Mouse (Mus musculus) midbrain, embryonic 14.5 days (tissue): ENCODE data around the gene Fndc7. TPM values are rescaled to one million over a fixed set of nuclear protein-coding genes. Genes with fewer than 3 reads are reported as not detected.

ENCODE experiments used
- ATAC-seq: fragments of 200-750 bp; cut with Nextera tagmentation; 2 replicates; pipeline ENCODE4 v1.8.0; 2017; ENCODE audit warnings: moderate number of reproducible peaks, moderate library complexity; ENCODE audit not compliant: low FRiP score, low TSS enrichment
- DNase-seq: peaks from one replicate; pipeline ENCODE4 v3.0.0-alpha.2; 2015
- H3K27ac ChIP-seq: fragments of 300-500 bp; sonication (generic); replicated peaks from 2 replicates; pipeline ENCODE4 v1.5.1; 2014; ENCODE audit warnings: mild to moderate bottlenecking, low read depth, low read length, moderate library complexity
- H3K27me3 ChIP-seq: fragments of 300-500 bp; sonication (generic); 2 replicates; pipeline ENCODE4 v1.6.1; 2014; ENCODE audit warnings: low read length, control low read depth, mixed read lengths; ENCODE audit not compliant: control insufficient read depth, insufficient read depth
- H3K36me3 ChIP-seq: fragments of 300-500 bp; sonication (generic); 2 replicates; pipeline ENCODE4 v1.6.1; 2014; ENCODE audit warnings: low read length, control low read depth; ENCODE audit not compliant: control insufficient read depth, insufficient read depth
- H3K4me1 ChIP-seq: fragments of 300-500 bp; sonication (generic); 2 replicates; pipeline ENCODE4 v1.6.1; 2014; ENCODE audit warnings: mild to moderate bottlenecking, antibody characterized with exemption, low read length, control low read depth; ENCODE audit not compliant: control insufficient read depth, insufficient read depth
- H3K4me2 ChIP-seq: fragments of 300-500 bp; sonication (generic); 2 replicates; pipeline ENCODE4 v1.6.1; 2014; ENCODE audit warnings: mild to moderate bottlenecking, low read length, moderate library complexity
- H3K4me3 ChIP-seq: fragments of 300-500 bp; sonication (generic); replicated peaks from 2 replicates; pipeline ENCODE4 v1.5.1; 2014; ENCODE audit warnings: low read depth, low read length
- H3K9ac ChIP-seq: fragments of 300-500 bp; sonication (generic); replicated peaks from 2 replicates; pipeline ENCODE4 v1.6.1; 2014; ENCODE audit warnings: mild to moderate bottlenecking, low read length, moderate library complexity
- H3K9me3 ChIP-seq: fragments of 300-500 bp; sonication (generic); 2 replicates; pipeline ENCODE4 v1.6.1; 2016; ENCODE audit warnings: low read length, control low read depth, mixed read lengths; ENCODE audit not compliant: control insufficient read depth
- WGBS: fragments of 180-500 bp; shearing (Covaris S2); extraction: QIAGEN DNeasy Blood & Tissue Kit; methylation state at CpG from one replicate; pipeline ENCODE4 v1.1.7; 2014; 5-methylcytosine and 5-hydroxymethylcytosine counted together
- polyA plus RNA-seq: library from polyadenylated mRNA; unstranded; fragments of >200 nt; fragmentation: Nextera tagmentation; extraction: Ambion mirVana; gene quantifications from 2 replicates; pipeline ENCODE4 v1.2.1, GENCODE M21; 2014

The Fndc7 gene
- polyA plus RNA-seq, 1 experiment from 2014 or later = not detected

DNA sequence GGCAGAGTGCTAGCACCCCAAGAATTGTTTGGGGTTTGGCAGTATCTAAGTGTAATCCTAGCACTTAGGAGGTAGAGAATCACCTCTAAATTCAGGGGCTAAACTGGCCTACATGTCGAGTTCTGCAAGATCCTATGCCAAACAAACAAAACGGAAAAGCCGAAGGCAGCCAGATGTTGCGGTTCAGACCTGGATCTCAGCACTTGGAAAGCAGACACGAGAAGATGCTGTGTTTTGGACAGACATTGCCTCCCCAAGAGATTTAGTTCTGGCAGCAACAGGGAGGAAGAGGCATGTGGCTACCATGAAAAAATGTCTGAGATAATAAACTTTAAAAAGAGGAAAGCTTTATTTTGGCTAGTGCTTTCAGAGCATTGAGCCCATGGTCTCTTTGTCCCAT is 10.9 kb upstream of the Fndc7 start:
- DNase-seq = no peak
- peaks cover 40% of the 10 kb centered on the region for H3K36me3 ChIP-seq
- no peak overlapping the region for H3K4me3 ChIP-seq
- H3K9ac ChIP-seq = no peak overlapping the region
- no peak overlapping the region for H3K4me2 ChIP-seq
- ATAC-seq = no peak
- no peaks in the 10 kb centered on the region for H3K4me1 ChIP-seq
- H3K9me3 ChIP-seq = no peaks in the 10 kb centered on the region
- no peak overlapping the region for H3K27ac ChIP-seq
- 77% methylated on average over 5 of the region's 5 CpGs for WGBS
- no peaks in the 10 kb centered on the region for H3K27me3 ChIP-seq

DNA sequence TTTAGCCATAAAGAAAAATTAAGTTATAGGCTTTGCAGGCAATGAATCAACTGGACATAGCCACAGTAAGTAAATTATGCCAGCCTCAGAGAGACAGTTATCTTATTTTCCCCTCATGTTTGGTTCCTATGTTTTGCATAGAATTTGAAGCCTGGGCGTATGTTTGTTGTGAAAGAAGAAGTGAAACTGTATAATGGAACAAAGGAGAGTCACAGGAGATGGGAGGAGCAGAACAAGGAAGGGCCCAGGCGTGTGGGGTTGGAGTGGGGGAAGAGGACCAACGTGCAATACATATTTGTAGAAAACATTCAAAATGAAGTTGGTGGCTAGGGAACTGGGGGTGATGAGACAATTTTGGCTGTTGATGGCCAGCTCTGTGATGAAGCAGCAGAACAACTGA is 10.3 kb upstream of the Fndc7 start:
- peaks cover 35% of the 10 kb centered on the region for H3K36me3 ChIP-seq
- H3K4me3 ChIP-seq = no peak overlapping the region
- no peak for ATAC-seq
- no peak overlapping the region for H3K9ac ChIP-seq
- no peaks in the 10 kb centered on the region for H3K27me3 ChIP-seq
- DNase-seq = no peak
- 94% methylated on average over 3 of the region's 3 CpGs for WGBS
- H3K27ac ChIP-seq = no peak overlapping the region
- H3K4me1 ChIP-seq = no peaks in the 10 kb centered on the region
- H3K9me3 ChIP-seq = no peaks in the 10 kb centered on the region
- H3K4me2 ChIP-seq = no peak overlapping the region

DNA sequence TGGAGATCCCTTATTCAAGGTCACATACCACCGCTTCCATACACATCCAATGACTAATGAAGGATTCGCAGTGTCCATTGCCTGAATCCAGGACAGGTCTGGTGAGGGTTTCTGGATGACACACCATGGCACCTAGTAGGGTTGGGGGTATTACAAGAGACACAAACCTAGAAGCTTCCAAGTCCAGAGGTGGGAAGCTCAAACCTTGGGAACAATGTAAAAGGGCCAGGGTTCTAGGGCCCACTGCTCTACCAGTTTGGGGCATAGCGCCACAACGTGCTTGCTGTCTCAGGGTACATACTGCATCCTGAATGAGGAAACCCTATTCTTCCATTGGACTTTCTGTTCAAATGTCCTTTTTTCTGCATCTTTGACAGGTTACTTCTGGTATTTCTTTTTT is 8.8 kb upstream of the Fndc7 start:
- no peak overlapping the region for H3K4me3 ChIP-seq
- H3K4me2 ChIP-seq = no peak overlapping the region
- H3K4me1 ChIP-seq = no peaks in the 10 kb centered on the region
- H3K9ac ChIP-seq = no peak overlapping the region
- 97% methylated on average over 4 of the region's 4 CpGs for WGBS
- ATAC-seq = no peak
- peaks cover 20% of the 10 kb centered on the region for H3K36me3 ChIP-seq
- H3K27ac ChIP-seq = no peak overlapping the region
- no peaks in the 10 kb centered on the region for H3K9me3 ChIP-seq
- DNase-seq = no peak
- H3K27me3 ChIP-seq = no peaks in the 10 kb centered on the region

DNA sequence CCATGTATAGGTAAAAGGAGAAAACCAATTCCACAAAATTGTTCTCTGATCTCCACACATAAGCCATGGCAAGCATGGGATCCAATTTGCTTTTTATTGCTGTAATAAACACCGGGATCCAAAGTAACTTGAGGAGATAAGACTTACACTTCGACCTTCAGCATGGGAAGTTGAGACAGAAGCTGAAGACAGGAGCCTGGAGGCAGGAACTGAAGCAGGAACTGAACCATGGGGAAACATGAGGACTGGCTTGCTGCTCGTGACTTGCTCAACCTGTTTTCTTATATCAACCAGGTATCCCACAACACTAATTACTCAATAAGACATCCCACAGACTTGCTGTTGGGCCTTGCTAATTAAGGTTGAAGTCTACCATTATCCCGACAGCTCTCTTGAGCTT is 3.1 kb upstream of the Fndc7 start:
- Histone ChIP-seq H3K27ac (no peak overlapping the region), H3K4me3 (no peak overlapping the region), H3K27me3 (no peaks in the 10 kb centered on the region), H3K4me1 (no peaks in the 10 kb centered on the region), H3K36me3 (no peaks in the 10 kb centered on the region), H3K9ac (no peak overlapping the region), H3K4me2 (no peak overlapping the region), H3K9me3 (no peaks in the 10 kb centered on the region)
- DNase-seq (no peak), ATAC-seq (no peak)
- WGBS = 79% methylated on average over 4 of the region's 4 CpGs

DNA sequence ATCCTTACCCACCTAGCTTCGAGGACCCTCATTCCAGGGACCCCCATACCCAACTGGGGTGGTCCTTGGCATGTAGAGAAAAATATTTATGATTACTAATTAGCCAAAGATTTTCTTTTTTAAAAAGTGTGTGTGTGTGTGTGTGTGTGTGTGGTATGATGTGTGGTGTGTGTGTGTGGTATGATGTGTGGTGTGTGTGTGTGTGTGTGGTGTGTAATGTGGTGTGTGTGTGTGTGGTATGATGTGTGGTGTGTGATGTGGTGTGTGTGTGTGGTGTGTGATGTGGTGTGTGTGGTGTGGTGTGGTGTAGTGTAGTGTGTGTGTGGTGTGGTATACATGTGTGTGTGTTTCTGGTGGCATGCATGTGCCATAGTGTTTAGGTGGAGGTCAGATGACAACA is 2.3 kb upstream of the Fndc7 start:
- Histone ChIP-seq H3K4me3 (no peak overlapping the region), H3K9ac (no peak overlapping the region), H3K27ac (no peak overlapping the region), H3K9me3 (no peaks in the 10 kb centered on the region), H3K27me3 (no peaks in the 10 kb centered on the region), H3K4me2 (no peak overlapping the region), H3K36me3 (no peaks in the 10 kb centered on the region), H3K4me1 (no peaks in the 10 kb centered on the region)
- WGBS = 69% methylated on average over 1 of the region's 1 CpGs
- DNase-seq (no peak), ATAC-seq (no peak)

DNA sequence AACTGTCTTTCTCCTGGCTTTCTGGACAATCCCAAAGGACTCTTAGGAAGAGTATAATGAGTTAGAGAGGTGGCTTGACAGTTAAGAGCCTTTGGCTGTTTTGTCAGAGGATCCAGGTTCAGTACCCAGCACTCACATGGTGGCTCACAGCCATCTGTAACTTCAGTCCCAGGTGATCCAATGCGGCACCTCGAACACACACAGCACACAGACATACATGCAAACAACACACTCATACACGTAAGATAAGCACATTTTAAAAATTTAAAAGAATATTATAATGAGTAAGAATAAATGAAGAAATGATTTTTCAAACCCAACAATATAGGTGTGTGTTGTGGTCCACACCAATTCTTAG is 2.2 kb downstream of the Fndc7 start:
- no peak overlapping the region for H3K4me3 ChIP-seq
- H3K36me3 ChIP-seq = no peaks in the 10 kb centered on the region
- H3K9ac ChIP-seq = no peak overlapping the region
- WGBS = 86% methylated on average over 3 of the region's 3 CpGs
- no peak overlapping the region for H3K4me2 ChIP-seq
- H3K27ac ChIP-seq = no peak overlapping the region
- ATAC-seq (no peak), DNase-seq (no peak)
- no peaks in the 10 kb centered on the region for H3K27me3 ChIP-seq
- peaks cover 6% of the 10 kb centered on the region; the same call in 1 of the 2 replicates for H3K4me1 ChIP-seq
- no peaks in the 10 kb centered on the region for H3K9me3 ChIP-seq

DNA sequence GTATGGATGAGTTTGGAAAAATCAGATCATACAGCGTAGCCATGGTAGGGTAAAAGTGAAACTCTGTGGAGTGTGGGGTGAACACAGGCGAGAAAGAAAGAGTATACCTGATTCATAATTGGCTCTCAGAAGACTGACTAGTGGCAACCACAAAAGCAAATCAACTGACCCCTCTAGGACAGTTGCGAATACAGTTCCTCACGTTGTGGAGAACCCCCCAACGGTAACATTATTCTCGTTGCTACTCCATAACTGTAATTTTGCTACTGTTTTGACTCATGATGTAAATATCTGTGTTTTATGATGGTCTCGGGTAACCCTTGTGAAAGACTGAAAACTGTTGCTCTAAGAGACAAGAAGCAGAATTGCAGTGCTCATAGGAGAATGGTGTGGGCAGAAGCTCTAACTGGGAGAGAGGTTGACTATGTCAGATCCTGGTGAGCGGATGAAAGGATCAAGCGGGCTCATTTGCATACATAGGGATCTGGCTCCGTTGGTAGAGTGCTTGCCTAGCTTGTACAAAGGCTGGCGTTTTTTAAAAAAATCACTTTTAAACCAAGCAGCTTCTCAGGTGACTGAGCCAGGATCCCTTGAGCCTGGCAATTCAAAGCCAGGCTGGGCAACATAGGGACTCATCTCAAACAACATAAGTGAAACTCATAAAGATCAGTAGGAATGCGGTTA is 2.7 kb downstream of the Fndc7 start:
- no peak for DNase-seq
- no peaks in the 10 kb centered on the region for H3K27me3 ChIP-seq
- no peak overlapping the region for H3K4me3 ChIP-seq
- no peak overlapping the region for H3K27ac ChIP-seq
- H3K36me3 ChIP-seq = no peaks in the 10 kb centered on the region
- WGBS = 61% methylated on average over 12 of the region's 12 CpGs
- no peak overlapping the region for H3K9ac ChIP-seq
- no peak overlapping the region for H3K4me2 ChIP-seq
- no peaks in the 10 kb centered on the region for H3K9me3 ChIP-seq
- H3K4me1 ChIP-seq = peaks cover 6% of the 10 kb centered on the region; the same call in 1 of the 2 replicates
- ATAC-seq = no peak

DNA sequence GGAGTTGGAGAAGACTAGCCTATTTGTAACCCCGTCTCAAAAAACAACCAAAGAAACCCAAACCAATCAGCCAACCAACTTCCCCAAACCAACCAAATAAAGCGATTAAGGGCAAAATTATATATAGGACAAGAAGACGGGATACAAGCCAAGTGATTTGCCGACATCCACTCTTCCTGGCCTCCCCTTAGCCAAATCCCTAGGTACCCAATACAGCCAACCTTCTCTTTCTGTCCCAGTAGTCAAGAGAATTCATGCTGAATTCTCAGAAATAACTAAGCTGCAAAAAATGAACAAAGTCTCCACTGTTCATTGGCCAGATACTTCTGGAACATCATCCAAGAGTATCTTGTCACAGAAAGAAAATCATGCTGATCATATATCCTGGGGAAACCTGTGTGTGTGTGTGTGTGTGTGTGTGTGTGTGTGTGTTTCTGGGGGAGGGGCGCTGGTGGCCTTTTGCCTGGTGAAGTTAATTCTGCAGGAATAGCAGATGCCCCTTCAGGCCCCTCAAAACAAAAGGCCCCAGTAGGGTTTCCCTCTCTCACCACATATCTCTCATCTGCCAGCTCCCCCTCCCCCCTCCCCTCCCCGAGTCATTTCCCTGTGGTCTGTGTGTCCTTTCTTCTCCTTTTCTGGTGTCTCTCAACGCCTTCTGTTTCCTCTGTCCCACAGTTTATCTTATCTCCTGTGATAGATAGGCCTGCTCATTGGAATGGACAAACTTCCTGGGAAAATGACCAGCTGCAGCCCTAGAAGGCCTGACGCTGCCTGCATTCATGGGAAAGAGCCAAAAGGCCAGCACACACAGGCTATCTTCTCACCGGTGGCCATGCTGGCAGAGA is 3.9 kb downstream of the Fndc7 start:
- ATAC-seq (no peak), DNase-seq (no peak)
- Histone ChIP-seq H3K4me2 (no peak overlapping the region), H3K27me3 (no peaks in the 10 kb centered on the region), H3K9ac (no peak overlapping the region), H3K9me3 (no peaks in the 10 kb centered on the region), H3K36me3 (no peaks in the 10 kb centered on the region), H3K4me3 (no peak overlapping the region), H3K27ac (no peak overlapping the region), H3K4me1 (peaks cover 6% of the 10 kb centered on the region; the same call in 1 of the 2 replicates)
- WGBS = 51% methylated on average over 9 of the region's 9 CpGs
